Mouse (Mus musculus) limb, embryonic 13.5 days (tissue): ENCODE results near the gene Selenon. TPM values are rescaled to one million over a fixed set of nuclear protein-coding genes. Genes with fewer than 3 reads are reported as not detected.
"Not testable (repeated sequence)": the region's sequence is repeated elsewhere in the genome, so short reads cannot be mapped to it uniquely, and the experiment has no call there.

ENCODE experiments used
- ATAC-seq: fragments of 200-750 bp; cut with Nextera tagmentation; 2 replicates; pipeline ENCODE4 v1.8.0; 2017; ENCODE audit warnings: low read depth, moderate number of reproducible peaks, moderate TSS enrichment; ENCODE audit not compliant: low FRiP score
- H3K27ac ChIP-seq: fragments of 300-500 bp; sonication (generic); 2 replicates; pipeline ENCODE4 v1.5.1; 2015; ENCODE audit warnings: inconsistent platforms, mild to moderate bottlenecking, moderate library complexity
- H3K27me3 ChIP-seq: fragments of 300-500 bp; sonication (generic); 2 replicates; pipeline ENCODE4 v1.6.1; 2015; ENCODE audit warnings: mild to moderate bottlenecking, inconsistent platforms
- H3K36me3 ChIP-seq: fragments of 300-500 bp; sonication (generic); 2 replicates; pipeline ENCODE4 v1.6.1; 2015; ENCODE audit warnings: inconsistent platforms, mild to moderate bottlenecking, moderate library complexity
- H3K4me1 ChIP-seq: fragments of 300-500 bp; sonication (generic); 2 replicates; pipeline ENCODE4 v1.6.1; 2015; ENCODE audit warnings: inconsistent platforms
- H3K4me2 ChIP-seq: fragments of 300-500 bp; sonication (generic); replicated peaks from 2 replicates; pipeline ENCODE4 v1.6.1; 2015; ENCODE audit warnings: inconsistent platforms, mild to moderate bottlenecking, moderate library complexity
- H3K4me3 ChIP-seq: fragments of 300-500 bp; sonication (generic); 2 replicates; pipeline ENCODE4 v1.5.1; 2015; ENCODE audit warnings: moderate library complexity, mild to moderate bottlenecking, inconsistent platforms
- H3K9ac ChIP-seq: fragments of 300-500 bp; sonication (generic); 2 replicates; pipeline ENCODE4 v1.6.1; 2015; ENCODE audit warnings: mild to moderate bottlenecking, inconsistent platforms
- H3K9me3 ChIP-seq: fragments of 300-500 bp; sonication (generic); 2 replicates; pipeline ENCODE4 v1.6.1; 2016; ENCODE audit warnings: inconsistent platforms
- WGBS: fragments of 180-500 bp; shearing (Covaris S2); methylation state at CpG from one replicate; pipeline ENCODE4 v1.1.7; 2015; 5-methylcytosine and 5-hydroxymethylcytosine counted together
- polyA plus RNA-seq: library from polyadenylated mRNA; unstranded; fragments of >200 nt; fragmentation: Nextera tagmentation; extraction: Ambion mirVana; gene quantifications from 2 replicates; pipeline ENCODE4 v1.2.1, GENCODE M21; 2015

Selenon gene
- polyA plus RNA-seq, 1 experiment from 2014 or later: 15.2 TPM

GRCm38 (mm10) chr4:134497986-134498731 lies 53.8 kb downstream of the Selenon start:
- no peak for ATAC-seq
- Histone ChIP-seq H3K4me1 (peaks cover 27% of the 10 kb centered on the region), H3K27ac (no peak overlapping the region), H3K4me2 (peak overlapping the region; percentile 96), H3K4me3 (no peak overlapping the region), H3K9me3 (no peaks in the 10 kb centered on the region), H3K9ac (no peak overlapping the region), H3K27me3 (no peaks in the 10 kb centered on the region), H3K36me3 (no peaks in the 10 kb centered on the region)
- 77% methylated on average over 12 of the region's 12 CpGs for WGBS

GRCm38 (mm10) chr4:134497223-134497622 lies 54.7 kb downstream of the Selenon start:
- H3K4me1 ChIP-seq: peaks cover 27% of the 10 kb centered on the region
- H3K9me3 ChIP-seq: no peaks in the 10 kb centered on the region
- no peaks in the 10 kb centered on the region for H3K27me3 ChIP-seq
- H3K9ac ChIP-seq: peak overlapping the region; percentile 73
- H3K27ac ChIP-seq: no peak overlapping the region
- 11% methylated on average over 6 of the region's 6 CpGs for WGBS
- peak overlapping the region; percentile 61 for H3K4me3 ChIP-seq
- no peaks in the 10 kb centered on the region for H3K36me3 ChIP-seq
- H3K4me2 ChIP-seq: peak overlapping the region; percentile 96
- ATAC-seq: no peak

- Histone ChIP-seq H3K4me2 (peak within 1 kb of the TSS; percentile 96), H3K4me3 (peak within 1 kb of the TSS; percentile 61), H3K9me3 (no peaks in the 10 kb centered on the region), H3K27me3 (no peaks in the 10 kb centered on the region), H3K9ac (peak within 1 kb of the TSS; percentile 73), H3K27ac (no peak within 1 kb of the TSS), H3K36me3 (no peaks in the 10 kb centered on the region), H3K4me1 (peaks cover 27% of the 10 kb centered on the region)
- WGBS: 3% methylated on average over 35 of the region's 35 CpGs
- ATAC-seq: peak; percentile 54
These were observed 55.3 kb downstream of the Selenon start, which contains the start of gene Paqr7 for GRCm38 (mm10) chr4:134496595-134497210. TSS of gene Paqr7 (plus strand) at chr4:134496697.

GRCm38 (mm10) chr4:134495546-134495923 lies 56.4 kb downstream of the Selenon start:
- no peaks in the 10 kb centered on the region for H3K36me3 ChIP-seq
- WGBS: 76% methylated on average over 5 of the region's 5 CpGs
- ATAC-seq: no peak
- H3K4me1 ChIP-seq: peaks cover 27% of the 10 kb centered on the region
- no peaks in the 10 kb centered on the region for H3K27me3 ChIP-seq
- H3K27ac ChIP-seq: no peak overlapping the region
- no peak overlapping the region for H3K9ac ChIP-seq
- H3K9me3 ChIP-seq: no peaks in the 10 kb centered on the region
- no peak overlapping the region for H3K4me3 ChIP-seq
- no peak overlapping the region for H3K4me2 ChIP-seq

- Histone ChIP-seq H3K9me3 (no peaks in the 10 kb centered on the region), H3K27me3 (no peaks in the 10 kb centered on the region), H3K4me2 (no peak overlapping the region), H3K36me3 (no peaks in the 10 kb centered on the region), H3K27ac (no peak overlapping the region), H3K4me1 (peaks cover 27% of the 10 kb centered on the region), H3K9ac (no peak overlapping the region), H3K4me3 (no peak overlapping the region)
- peak; percentile 30; the same call in 1 of the 2 replicates for ATAC-seq
- WGBS: 59% methylated on average over 16 of the region's 16 CpGs
These were observed 57.0 kb downstream of the Selenon start for GRCm38 (mm10) chr4:134494780-134495545.

- H3K27me3 ChIP-seq, H3K4me2 ChIP-seq, H3K9me3 ChIP-seq, H3K4me3 ChIP-seq, H3K27ac ChIP-seq, H3K36me3 ChIP-seq, H3K9ac ChIP-seq, ATAC-seq: not testable (repeated sequence)
- WGBS: 88% methylated on average over 6 of the region's 6 CpGs
- H3K4me1 ChIP-seq: peaks cover 27% of the 10 kb centered on the region
These were observed 57.8 kb downstream of the Selenon start for GRCm38 (mm10) chr4:134494161-134494560.

- no peak overlapping the region for H3K4me2 ChIP-seq
- WGBS: 66% methylated on average over 6 of the region's 6 CpGs
- ATAC-seq: no peak
- H3K9me3 ChIP-seq: no peaks in the 10 kb centered on the region
- no peak overlapping the region for H3K4me3 ChIP-seq
- no peak overlapping the region for H3K9ac ChIP-seq
- no peaks in the 10 kb centered on the region for H3K27me3 ChIP-seq
- no peaks in the 10 kb centered on the region for H3K36me3 ChIP-seq
- peaks cover 20% of the 10 kb centered on the region for H3K4me1 ChIP-seq
- no peak overlapping the region for H3K27ac ChIP-seq
These were observed 60.2 kb downstream of the Selenon start for GRCm38 (mm10) chr4:134491716-134492115.

GRCm38 (mm10) chr4:134489986-134490665 lies 61.8 kb downstream of the Selenon start:
- H3K27me3 ChIP-seq: no peaks in the 10 kb centered on the region
- H3K4me1 ChIP-seq: peaks cover 4% of the 10 kb centered on the region
- ATAC-seq: no peak
- no peaks in the 10 kb centered on the region for H3K36me3 ChIP-seq
- H3K4me2 ChIP-seq: no peak overlapping the region
- H3K9ac ChIP-seq: no peak overlapping the region
- 89% methylated on average over 11 of the region's 11 CpGs for WGBS
- no peak overlapping the region for H3K27ac ChIP-seq
- H3K9me3 ChIP-seq: no peaks in the 10 kb centered on the region
- no peak overlapping the region for H3K4me3 ChIP-seq

- Histone ChIP-seq H3K4me1 (no peaks in the 10 kb centered on the region; the same call in 1 of the 2 replicates), H3K9me3 (no peaks in the 10 kb centered on the region), H3K27me3 (no peaks in the 10 kb centered on the region), H3K9ac (no peak overlapping the region), H3K27ac (no peak overlapping the region), H3K4me2 (no peak overlapping the region), H3K4me3 (no peak overlapping the region), H3K36me3 (no peaks in the 10 kb centered on the region)
- no peak for ATAC-seq
- 89% methylated on average over 5 of the region's 5 CpGs for WGBS
These were observed 63.8 kb downstream of the Selenon start for GRCm38 (mm10) chr4:134488211-134488610.
